Mouse (Mus musculus): Measurements from ENCODE around the gene C1ql4. TPM values are rescaled to one million over a fixed set of nuclear protein-coding genes. Genes with fewer than 3 reads are reported as not detected.

C1ql4 gene
- polyA plus RNA-seq, 1 experiment from 2014 or later: 0.17 TPM

DNA sequence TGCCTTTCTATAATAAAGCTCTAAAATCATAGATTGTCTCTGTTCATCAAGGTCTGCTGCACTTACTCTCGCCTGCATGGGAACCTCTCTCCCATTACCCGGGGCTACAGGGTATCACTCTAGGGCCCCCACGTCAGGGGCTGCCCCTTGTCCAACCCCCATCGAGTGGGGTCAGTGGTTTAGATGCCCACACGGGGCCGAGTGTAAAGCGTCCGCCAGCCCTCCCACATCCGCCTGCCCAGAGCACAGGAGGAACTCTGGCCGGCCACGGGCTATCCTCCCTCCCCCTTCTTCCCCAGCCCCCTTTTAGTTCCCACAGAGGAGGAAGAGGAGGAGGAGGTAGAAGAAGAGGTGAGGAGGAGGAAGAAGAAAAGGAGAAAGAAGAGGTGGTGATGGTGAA, 33.2 kb upstream of the C1ql4 start:
- no peaks in the 10 kb centered on the region; the same call in 1 of the 2 replicates for H3K4me1 ChIP-seq (ENCODE audit: control insufficient read depth, insufficient read depth, low read length)
- no peaks in the 10 kb centered on the region for H3K36me3 ChIP-seq (ENCODE audit: control insufficient read depth, insufficient read depth, low read length)
- H3K9ac ChIP-seq (ENCODE audit: low read depth, low read length): no peak overlapping the region
- no peaks in the 10 kb centered on the region for H3K27me3 ChIP-seq (replicated peaks; ENCODE audit: control insufficient read depth, insufficient read depth, low read length)
- H3K4me3 ChIP-seq (ENCODE audit: low read length): no peak overlapping the region
- H3K4me2 ChIP-seq (ENCODE audit: low read depth, low read length): no peak overlapping the region
- 16% methylated on average over 11 of the region's 11 CpGs for WGBS
- ATAC-seq: no peak
- H3K9me3 ChIP-seq (ENCODE audit: control insufficient read depth, low read length): no peaks in the 10 kb centered on the region
- no peak overlapping the region for H3K27ac ChIP-seq (ENCODE audit: low read length)

DNA sequence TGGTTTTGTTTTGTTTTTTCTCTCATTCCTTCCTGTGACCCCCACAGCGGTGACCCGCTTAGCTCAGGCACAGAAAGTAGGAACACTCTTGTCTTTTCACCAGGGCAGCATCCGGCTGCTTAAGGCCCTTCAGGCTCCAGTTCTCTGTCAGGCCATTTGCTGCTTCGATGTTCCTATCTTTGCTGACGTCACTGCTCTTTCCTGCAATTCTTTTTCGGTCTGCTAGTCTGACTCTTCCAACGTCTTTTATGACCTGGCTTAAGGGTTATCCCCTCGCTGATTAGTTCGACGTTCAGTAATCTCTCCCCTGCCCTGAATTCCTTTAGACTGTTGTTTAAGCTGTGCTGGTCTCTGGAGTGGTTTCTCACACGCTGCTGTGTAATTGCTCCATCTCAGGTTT, 28.9 kb upstream of the C1ql4 start:
- peak; percentile 44; the same call in 1 of the 2 replicates for ATAC-seq
- Histone ChIP-seq H3K4me2 (ENCODE audit: low read depth, low read length) (no peak overlapping the region), H3K36me3 (ENCODE audit: control insufficient read depth, insufficient read depth, low read length) (no peaks in the 10 kb centered on the region), H3K27me3 (replicated peaks; ENCODE audit: control insufficient read depth, insufficient read depth, low read length) (no peaks in the 10 kb centered on the region), H3K27ac (ENCODE audit: low read length) (no peak overlapping the region), H3K9ac (ENCODE audit: low read depth, low read length) (no peak overlapping the region), H3K4me1 (ENCODE audit: control insufficient read depth, insufficient read depth, low read length) (no peaks in the 10 kb centered on the region; the same call in 1 of the 2 replicates), H3K4me3 (ENCODE audit: low read length) (no peak overlapping the region), H3K9me3 (ENCODE audit: control insufficient read depth, low read length) (no peaks in the 10 kb centered on the region)
- WGBS: 31% methylated on average over 11 of the region's 11 CpGs

DNA sequence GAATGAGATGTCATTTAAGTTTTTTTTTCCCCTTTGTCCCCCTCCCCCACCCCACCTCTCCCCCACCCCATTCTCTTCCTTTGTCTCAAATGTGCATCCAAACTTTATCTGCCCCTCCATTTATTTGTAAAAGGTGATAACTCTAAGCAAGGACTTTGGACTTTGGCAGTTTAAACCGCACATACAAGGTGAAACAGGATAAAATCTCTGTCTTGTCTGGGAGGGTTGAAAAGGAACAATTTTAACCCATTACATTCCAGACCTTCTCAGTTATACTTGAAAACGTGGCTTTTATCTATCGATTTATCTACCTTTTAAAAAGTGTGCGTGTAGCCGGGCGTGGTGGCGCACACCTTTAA, 27.4 kb upstream of the C1ql4 start:
- H3K27ac ChIP-seq (ENCODE audit: low read length): no peak overlapping the region
- no peaks in the 10 kb centered on the region for H3K4me1 ChIP-seq (ENCODE audit: control insufficient read depth, insufficient read depth, low read length)
- H3K27me3 ChIP-seq (replicated peaks; ENCODE audit: control insufficient read depth, insufficient read depth, low read length): no peaks in the 10 kb centered on the region
- ATAC-seq: no peak
- H3K9me3 ChIP-seq (ENCODE audit: control insufficient read depth, low read length): no peaks in the 10 kb centered on the region
- H3K36me3 ChIP-seq (ENCODE audit: control insufficient read depth, insufficient read depth, low read length): no peaks in the 10 kb centered on the region
- no peak overlapping the region for H3K9ac ChIP-seq (ENCODE audit: low read depth, low read length)
- 78% methylated on average over 7 of the region's 7 CpGs for WGBS
- no peak overlapping the region for H3K4me2 ChIP-seq (ENCODE audit: low read depth, low read length)
- H3K4me3 ChIP-seq (ENCODE audit: low read length): no peak overlapping the region

DNA sequence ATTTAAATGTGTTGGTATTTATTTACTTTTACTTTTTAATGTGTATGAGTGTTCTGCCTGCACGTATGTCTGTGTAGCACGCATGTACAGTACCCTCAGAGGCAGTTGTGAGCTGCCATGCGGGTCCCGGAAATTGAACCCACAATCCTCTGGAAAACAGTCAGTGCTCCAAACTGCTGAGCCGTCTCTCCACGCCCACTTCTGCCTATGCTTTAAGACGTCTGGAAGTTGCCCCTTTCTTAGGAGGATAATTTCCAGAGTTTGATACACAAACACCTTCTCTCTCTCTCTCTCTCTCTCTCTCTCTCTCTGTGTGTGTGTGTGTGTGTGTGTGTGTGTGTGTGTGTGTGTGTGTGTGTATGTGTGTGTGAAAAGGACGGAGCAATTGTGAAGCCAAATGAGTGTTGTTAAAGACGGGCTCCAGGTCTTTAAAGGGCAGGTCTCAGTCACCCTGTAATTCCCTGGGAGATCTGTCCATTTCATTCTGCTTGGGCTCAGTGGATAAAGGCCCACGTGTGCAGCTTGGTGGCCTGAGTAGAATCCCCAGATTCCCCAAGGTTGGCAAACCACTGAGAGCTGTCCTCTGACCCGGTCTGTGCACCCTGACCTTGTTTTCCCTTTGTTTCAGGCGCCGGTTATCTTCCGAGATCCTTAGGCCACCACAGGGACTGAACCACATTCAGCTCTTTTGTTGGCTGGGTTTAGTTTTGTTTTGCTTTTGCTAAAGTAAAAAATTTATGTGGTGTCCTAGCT, 26.9 kb upstream of the C1ql4 start:
- peak overlapping the region; percentile 23; the same call in 1 of the 2 replicates for H3K27ac ChIP-seq (ENCODE audit: low read length)
- ATAC-seq: 0 out of 2 replicates have a peak, but pooled peaks have one; percentile 26
- no peak overlapping the region for H3K4me3 ChIP-seq (ENCODE audit: low read length)

DNA sequence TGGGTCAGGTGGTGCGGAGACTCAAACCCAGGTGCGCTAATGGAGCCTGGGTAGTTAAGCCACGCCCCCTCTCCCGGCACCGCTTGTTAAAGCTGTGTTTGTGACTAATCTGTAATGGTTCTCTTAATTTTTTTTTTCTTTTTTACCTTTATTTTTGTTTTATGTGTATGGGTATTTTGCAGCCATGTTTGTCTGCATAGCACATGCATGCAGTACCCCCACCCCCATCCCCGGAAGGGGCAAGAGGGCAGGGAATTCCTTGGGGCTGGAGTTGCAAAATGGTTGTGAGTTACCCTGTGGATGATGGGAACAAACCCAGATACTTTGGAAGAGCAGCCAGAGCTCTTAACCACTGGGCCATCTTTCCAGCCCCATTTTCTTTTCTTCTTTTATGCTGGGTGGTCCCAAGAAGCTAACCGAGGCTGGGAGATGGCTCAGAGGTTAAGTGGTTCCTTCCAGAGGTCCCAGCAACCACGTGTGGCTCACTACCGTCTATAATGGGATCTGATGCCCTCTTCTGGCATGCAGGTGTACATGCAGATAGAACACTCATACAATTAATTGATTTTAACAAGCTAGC, 25.9 kb upstream of the C1ql4 start:
- H3K36me3 ChIP-seq (ENCODE audit: control insufficient read depth, insufficient read depth, low read length): no peaks in the 10 kb centered on the region
- no peak overlapping the region for H3K9ac ChIP-seq (ENCODE audit: low read depth, low read length)
- no peaks in the 10 kb centered on the region for H3K27me3 ChIP-seq (replicated peaks; ENCODE audit: control insufficient read depth, insufficient read depth, low read length)
- H3K4me2 ChIP-seq (ENCODE audit: low read depth, low read length): no peak overlapping the region; the same call in 1 of the 2 replicates
- H3K4me3 ChIP-seq (ENCODE audit: low read length): no peak overlapping the region
- WGBS: 11% methylated on average over 9 of the region's 9 CpGs
- ATAC-seq: no peak
- no peaks in the 10 kb centered on the region for H3K4me1 ChIP-seq (ENCODE audit: control insufficient read depth, insufficient read depth, low read length)
- H3K27ac ChIP-seq (ENCODE audit: low read length): no peak overlapping the region
- H3K9me3 ChIP-seq (ENCODE audit: control insufficient read depth, low read length): no peaks in the 10 kb centered on the region

More for the DNA sequence above, 26.9 kb upstream of the C1ql4 start:
- H3K36me3 ChIP-seq (ENCODE audit: control insufficient read depth, insufficient read depth, low read length): no peaks in the 10 kb centered on the region
- no peaks in the 10 kb centered on the region for H3K4me1 ChIP-seq (ENCODE audit: control insufficient read depth, insufficient read depth, low read length)
- WGBS: 47% methylated on average over 14 of the region's 14 CpGs
- no peak overlapping the region for H3K4me2 ChIP-seq (ENCODE audit: low read depth, low read length)
- H3K9ac ChIP-seq (ENCODE audit: low read depth, low read length): no peak overlapping the region
- H3K27me3 ChIP-seq (replicated peaks; ENCODE audit: control insufficient read depth, insufficient read depth, low read length): no peaks in the 10 kb centered on the region
- no peaks in the 10 kb centered on the region for H3K9me3 ChIP-seq (ENCODE audit: control insufficient read depth, low read length)

DNA sequence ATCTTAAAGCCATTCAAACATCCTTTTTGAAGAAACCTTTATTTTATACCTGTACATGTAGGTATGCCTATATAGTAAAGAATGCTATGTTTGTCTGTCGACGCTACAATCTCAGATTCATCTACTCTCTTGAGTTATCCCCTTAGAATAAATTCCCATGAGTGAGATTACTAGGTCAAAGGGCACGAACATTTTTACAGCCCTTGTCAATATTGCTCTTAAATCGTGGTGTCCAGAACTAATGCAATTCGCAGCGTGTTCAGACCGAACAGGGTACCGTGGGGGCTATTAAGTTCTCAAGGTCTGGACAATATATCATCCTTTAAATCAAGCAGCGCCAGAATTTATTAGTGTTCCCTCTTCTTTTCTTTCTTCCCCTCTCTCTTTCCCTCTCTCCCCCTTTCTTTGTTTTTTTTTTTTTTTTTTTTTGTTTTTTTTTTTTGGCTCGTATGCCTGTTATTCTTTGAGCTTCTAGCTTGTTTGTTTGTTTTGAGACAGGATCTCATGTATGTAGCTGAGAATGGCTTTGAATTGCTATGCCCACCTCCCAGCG, 25.3 kb upstream of the C1ql4 start:
- no peaks in the 10 kb centered on the region for H3K4me1 ChIP-seq (ENCODE audit: control insufficient read depth, insufficient read depth, low read length)
- no peak overlapping the region for H3K9ac ChIP-seq (ENCODE audit: low read depth, low read length)
- H3K4me2 ChIP-seq (ENCODE audit: low read depth, low read length): no peak overlapping the region
- H3K4me3 ChIP-seq (ENCODE audit: low read length): no peak overlapping the region
- no peaks in the 10 kb centered on the region for H3K27me3 ChIP-seq (replicated peaks; ENCODE audit: control insufficient read depth, insufficient read depth, low read length)
- 39% methylated on average over 11 of the region's 11 CpGs for WGBS
- ATAC-seq: no peak
- no peak overlapping the region for H3K27ac ChIP-seq (ENCODE audit: low read length)
- H3K36me3 ChIP-seq (ENCODE audit: control insufficient read depth, insufficient read depth, low read length): no peaks in the 10 kb centered on the region
- H3K9me3 ChIP-seq (ENCODE audit: control insufficient read depth, low read length): no peaks in the 10 kb centered on the region

DNA sequence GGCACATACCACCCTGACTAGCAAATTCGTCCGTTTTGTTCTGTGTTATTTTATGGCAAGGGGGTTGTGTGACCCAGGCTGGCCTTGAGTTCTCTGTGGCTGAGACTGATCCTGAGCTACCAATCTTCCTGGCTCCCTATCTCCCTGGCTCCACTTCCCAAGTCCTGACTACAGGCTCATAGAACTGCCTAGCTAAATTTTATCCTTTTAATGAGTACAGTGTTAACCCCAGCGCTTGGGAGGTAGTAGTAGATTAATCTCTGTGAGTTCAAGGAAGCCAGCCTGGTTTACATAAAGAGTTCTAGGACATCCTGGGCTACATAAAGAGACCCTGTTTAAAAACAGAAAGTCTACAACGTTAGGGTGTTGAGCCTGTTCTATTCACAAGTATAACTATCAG, 24.2 kb upstream of the C1ql4 start:
- no peak overlapping the region for H3K4me3 ChIP-seq (ENCODE audit: low read length)
- no peaks in the 10 kb centered on the region for H3K36me3 ChIP-seq (ENCODE audit: control insufficient read depth, insufficient read depth, low read length)
- H3K27ac ChIP-seq (ENCODE audit: low read length): no peak overlapping the region
- no peaks in the 10 kb centered on the region for H3K4me1 ChIP-seq (ENCODE audit: control insufficient read depth, insufficient read depth, low read length)
- H3K9ac ChIP-seq (ENCODE audit: low read depth, low read length): no peak overlapping the region
- no peak for ATAC-seq
- no peak overlapping the region for H3K4me2 ChIP-seq (ENCODE audit: low read depth, low read length)
- 47% methylated on average over 4 of the region's 4 CpGs for WGBS
- no peaks in the 10 kb centered on the region for H3K27me3 ChIP-seq (replicated peaks; ENCODE audit: control insufficient read depth, insufficient read depth, low read length)
- H3K9me3 ChIP-seq (ENCODE audit: control insufficient read depth, low read length): no peaks in the 10 kb centered on the region

DNA sequence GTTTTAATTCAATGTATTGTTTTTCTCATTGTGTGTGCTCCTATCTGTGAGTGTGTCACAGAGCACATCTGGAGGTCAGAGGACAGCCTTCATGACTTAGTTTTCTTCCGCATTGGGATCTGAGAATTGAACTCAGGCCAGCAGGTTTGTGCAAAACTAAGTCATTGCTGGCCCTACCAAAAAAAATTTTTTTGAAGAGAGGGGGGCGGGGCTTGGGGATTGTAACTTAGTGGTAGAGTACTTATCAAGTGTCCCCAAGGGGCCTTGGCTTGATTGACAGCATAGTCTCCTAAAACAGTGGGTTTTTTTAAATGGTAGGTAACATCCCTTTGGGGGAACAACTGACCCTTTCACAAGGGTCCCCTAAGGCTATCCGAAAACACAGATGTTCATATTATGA, 23.5 kb upstream of the C1ql4 start:
- no peaks in the 10 kb centered on the region for H3K9me3 ChIP-seq (ENCODE audit: control insufficient read depth, low read length)
- no peak for ATAC-seq
- no peak overlapping the region for H3K9ac ChIP-seq (ENCODE audit: low read depth, low read length)
- H3K36me3 ChIP-seq (ENCODE audit: control insufficient read depth, insufficient read depth, low read length): peaks cover 1% of the 10 kb centered on the region; the same call in 1 of the 2 replicates
- no peaks in the 10 kb centered on the region for H3K4me1 ChIP-seq (ENCODE audit: control insufficient read depth, insufficient read depth, low read length)
- no peak overlapping the region for H3K27ac ChIP-seq (ENCODE audit: low read length)
- H3K4me3 ChIP-seq (ENCODE audit: low read length): no peak overlapping the region
- no peaks in the 10 kb centered on the region for H3K27me3 ChIP-seq (replicated peaks; ENCODE audit: control insufficient read depth, insufficient read depth, low read length)
- WGBS: 79% methylated on average over 3 of the region's 3 CpGs
- no peak overlapping the region for H3K4me2 ChIP-seq (ENCODE audit: low read depth, low read length)

DNA sequence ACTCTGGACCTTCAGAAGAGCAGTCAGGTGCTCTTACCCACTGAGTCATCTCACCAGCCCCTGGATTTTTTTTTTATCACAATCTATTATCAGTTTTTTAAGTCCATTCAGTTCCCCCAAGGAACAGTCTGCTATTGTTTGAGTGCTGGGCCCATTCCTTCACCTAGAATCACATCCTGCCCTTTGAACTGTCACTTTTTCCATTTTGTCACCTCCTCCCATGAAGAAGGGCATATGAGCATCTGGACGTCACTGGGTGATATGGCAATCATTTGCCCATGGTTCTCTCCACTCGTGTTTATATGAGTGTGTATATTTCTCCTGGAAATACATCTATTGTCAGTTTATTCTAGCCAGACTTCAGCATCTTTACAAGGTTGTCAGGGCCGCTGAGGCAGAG, 20.2 kb upstream of the C1ql4 start:
- no peaks in the 10 kb centered on the region for H3K27me3 ChIP-seq (replicated peaks; ENCODE audit: control insufficient read depth, insufficient read depth, low read length)
- no peak overlapping the region for H3K4me3 ChIP-seq (ENCODE audit: low read length)
- no peak overlapping the region for H3K27ac ChIP-seq (ENCODE audit: low read length)
- H3K36me3 ChIP-seq (ENCODE audit: control insufficient read depth, insufficient read depth, low read length): peaks cover 6% of the 10 kb centered on the region; the same call in 1 of the 2 replicates
- no peak for ATAC-seq
- 72% methylated on average over 3 of the region's 3 CpGs for WGBS
- H3K4me1 ChIP-seq (ENCODE audit: control insufficient read depth, insufficient read depth, low read length): no peaks in the 10 kb centered on the region
- H3K9ac ChIP-seq (ENCODE audit: low read depth, low read length): no peak overlapping the region
- no peaks in the 10 kb centered on the region for H3K9me3 ChIP-seq (ENCODE audit: control insufficient read depth, low read length)
- H3K4me2 ChIP-seq (ENCODE audit: low read depth, low read length): no peak overlapping the region
